Mouse (Mus musculus) CH12.LX (cell line): ENCODE results near the gene Nrn1. TPM values are rescaled to one million over a fixed set of nuclear protein-coding genes. Genes with fewer than 3 reads are reported as not detected.

Experiments used
- DNase-seq: peaks from one replicate; pipeline ENCODE4 v3.0.0-alpha.2; 2013; ENCODE audit errors: extremely low read depth
- H3K27ac ChIP-seq: 2 replicates; pipeline ENCODE4 v1.5.1; 2012; ENCODE audit warnings: low read depth, mild to moderate bottlenecking, control low read depth, moderate library complexity; ENCODE audit not compliant: insufficient read depth
- H3K27me3 ChIP-seq: replicated peaks from 2 replicates; pipeline ENCODE3; 2012; ENCODE audit warnings: inconsistent platforms
- H3K36me3 ChIP-seq, 2 experiments: replicated peaks in 1 of 2; 2 replicates each; pipeline versions ENCODE3 to v1.6.1; 2012; ENCODE audit warnings: inconsistent platforms in 1 of 2, low read length in 1 of 2, mild to moderate bottlenecking in 1 of 2, mixed read lengths in 1 of 2, moderate library complexity in 1 of 2; ENCODE audit not compliant: control insufficient read depth in 1 of 2, insufficient read depth in 1 of 2
- H3K4me1 ChIP-seq, 2 experiments: 2 replicates each; pipeline ENCODE4 v1.6.1; 2012; ENCODE audit warnings: inconsistent platforms in 1 of 2, moderate library complexity in 1 of 2; ENCODE audit not compliant: insufficient read depth in 2 of 2, control insufficient read depth in 1 of 2
- H3K4me2 ChIP-seq: 2 replicates; pipeline ENCODE4 v1.6.1; 2012; ENCODE audit warnings: low read depth, mild to moderate bottlenecking, control low read depth; ENCODE audit not compliant: poor library complexity, insufficient read depth, severe bottlenecking
- H3K4me3 ChIP-seq, 3 experiments: fragments of 150-350 bp in 1 of 3; sonication (generic) in 1 of 3; replicated peaks in 1 of 3; 2 replicates each; pipeline versions ENCODE3 to v1.5.1; 2011 to 2012; ENCODE audit warnings: low read depth in 2 of 3, low read length in 2 of 3, mild to moderate bottlenecking in 2 of 3, moderate library complexity in 2 of 3, control low read depth in 1 of 3, improper control_type of control experiment in 1 of 3, inconsistent platforms in 1 of 3, mixed read lengths in 1 of 3; ENCODE audit not compliant: poor library complexity in 1 of 3
- H3K79me2 ChIP-seq: replicated peaks from 2 replicates; pipeline ENCODE4 v1.6.1; 2012; ENCODE audit warnings: mild to moderate bottlenecking, moderate library complexity; ENCODE audit not compliant: control insufficient read depth, poor library complexity, insufficient read depth, severe bottlenecking; ENCODE audit errors: extremely low read depth
- H3K9ac ChIP-seq: 2 replicates; pipeline ENCODE4 v1.6.1; 2012; ENCODE audit warnings: low read depth, mild to moderate bottlenecking, control low read depth, moderate library complexity; ENCODE audit not compliant: insufficient read depth
- H3K9me3 ChIP-seq: replicated peaks from 2 replicates; pipeline ENCODE3; 2012; ENCODE audit warnings: low read length, inconsistent platforms, mixed read lengths
- CHD2 ChIP-seq: IDR thresholded peaks from 2 replicates; pipeline ENCODE4 v1.6.1; 2011; ENCODE audit warnings: low read length, improper control_type of control experiment
- E2F4 ChIP-seq: IDR thresholded peaks from 2 replicates; pipeline ENCODE4 v1.6.1; 2011; ENCODE audit warnings: low read depth, low read length, improper control_type of control experiment; ENCODE audit not compliant: insufficient replicate concordance
- ELF1 ChIP-seq: IDR thresholded peaks from 2 replicates; pipeline ENCODE4 v1.6.1; 2014; ENCODE audit warnings: low read depth, mild to moderate bottlenecking, inconsistent platforms, low read length, improper control_type of control experiment
- EP300 ChIP-seq: IDR thresholded peaks from 2 replicates; pipeline ENCODE4 v1.6.1; 2011; ENCODE audit warnings: low read length, improper control_type of control experiment
- ETS1 ChIP-seq: conservative IDR thresholded peaks from 2 replicates; pipeline ENCODE4 v1.6.1; 2012; ENCODE audit warnings: low read depth, mild to moderate bottlenecking, inconsistent platforms, low read length, improper control_type of control experiment, moderate library complexity
- GABPA ChIP-seq: IDR thresholded peaks from 2 replicates; pipeline ENCODE4 v1.6.1; 2012; ENCODE audit warnings: low read depth, low read length, improper control_type of control experiment, inconsistent platforms; ENCODE audit not compliant: insufficient replicate concordance
- JUND ChIP-seq: conservative IDR thresholded peaks from 2 replicates; pipeline ENCODE4 v1.6.1; 2011; ENCODE audit warnings: low read depth, low read length, improper control_type of control experiment
- MAFK ChIP-seq: IDR thresholded peaks from 2 replicates; pipeline ENCODE4 v1.6.1; 2011; ENCODE audit warnings: low read length, improper control_type of control experiment; ENCODE audit not compliant: insufficient replicate concordance
- MAZ ChIP-seq: IDR thresholded peaks from 2 replicates; pipeline ENCODE4 v1.6.1; 2012; ENCODE audit warnings: low read depth, mild to moderate bottlenecking, inconsistent platforms, low read length, improper control_type of control experiment, moderate library complexity
- MXI1 ChIP-seq: IDR thresholded peaks from 2 replicates; pipeline ENCODE4 v1.6.1; 2011; ENCODE audit warnings: mild to moderate bottlenecking, low read depth, low read length, improper control_type of control experiment
- MYC ChIP-seq: IDR thresholded peaks from 2 replicates; pipeline ENCODE4 v1.6.1; 2011; ENCODE audit warnings: low read depth, mild to moderate bottlenecking, improper control_type of control experiment, low read length
- NELFE ChIP-seq: IDR thresholded peaks from 2 replicates; pipeline ENCODE4 v1.6.1; 2011; ENCODE audit warnings: low read depth, low read length, improper control_type of control experiment
- NRF1 ChIP-seq: IDR thresholded peaks from 2 replicates; pipeline ENCODE4 v1.6.1; 2014; ENCODE audit warnings: low read depth, mild to moderate bottlenecking, inconsistent platforms, low read length, improper control_type of control experiment, moderate library complexity
- PAX5 ChIP-seq: IDR thresholded peaks from 2 replicates; pipeline ENCODE4 v1.6.1; 2012; ENCODE audit warnings: low read length, inconsistent platforms, mixed read lengths
- SIN3A ChIP-seq: IDR thresholded peaks from 2 replicates; pipeline ENCODE4 v1.6.1; 2012; ENCODE audit warnings: low read length, improper control_type of control experiment, inconsistent platforms
- TBP ChIP-seq: conservative IDR thresholded peaks from 2 replicates; pipeline ENCODE4 v1.6.1; 2011; ENCODE audit warnings: low read depth, low read length, improper control_type of control experiment
- TCF12 ChIP-seq: IDR thresholded peaks from 2 replicates; pipeline ENCODE4 v1.6.1; 2014; ENCODE audit warnings: low read depth, mild to moderate bottlenecking, inconsistent platforms, low read length, improper control_type of control experiment
- UBTF ChIP-seq: IDR thresholded peaks from 2 replicates; pipeline ENCODE4 v1.6.1; 2012; ENCODE audit warnings: low read depth, mild to moderate bottlenecking, inconsistent platforms, low read length, improper control_type of control experiment, moderate library complexity
- ZKSCAN1 ChIP-seq: IDR thresholded peaks from 2 replicates; pipeline ENCODE4 v1.6.1; 2012; ENCODE audit warnings: low read depth, inconsistent platforms, low read length, improper control_type of control experiment, borderline replicate concordance
- ZMIZ1 ChIP-seq: IDR thresholded peaks from 2 replicates; pipeline ENCODE4 v1.6.1; 2012; ENCODE audit warnings: low read depth, mild to moderate bottlenecking, inconsistent platforms, low read length, improper control_type of control experiment
- dilution Hi-C: fragments of 300-500 bp; cut with MboI; formaldehyde crosslinking; loops from 2 replicates; pipeline ENCODE4 v1.14.3; 2020; ENCODE audit warnings: low sequenced_read_pairs; ENCODE audit not compliant: extremely low pct_unique_long_range_greater_than_20kb, extremely low pct_ligation_motif_present
- in situ Hi-C: fragments of 300-500 bp; cut with MboI; formaldehyde crosslinking; loops from 3 replicates; pipeline ENCODE4 v1.14.3; 2019; ENCODE audit warnings: low sequenced_read_pairs, low pct_ligation_motif_present, low pct_unique_long_range_greater_than_20kb, mixed read lengths
- polyA plus RNA-seq: library from polyadenylated mRNA; unstranded; fragments of >175 nt; gene quantifications from 2 replicates; pipeline ENCODE4 v1.2.1, GENCODE M21; 2012; ENCODE audit warnings: low read depth; ENCODE audit not compliant: insufficient read length
- total RNA-seq, 2 experiments: library from RNA; depleted of rRNA; stranded (reverse); fragments of 300-350 nt in 1 of 2; fragments of >200 nt in 1 of 2; gene quantifications; 2 replicates each; pipeline ENCODE4 v1.2.3; 2012 to 2014

Gene Nrn1
- total and polyA plus RNA-seq, 3 experiments, result not detected

- no peaks in the 10 kb centered on the region for H3K79me2 ChIP-seq
- dilution Hi-C loops, result no loop called here
- no peaks in the 10 kb centered on the region for H3K4me1 ChIP-seq
- no peak overlapping the region for H3K9ac ChIP-seq
- H3K4me2 ChIP-seq, result no peak overlapping the region
- H3K36me3 ChIP-seq, result no peaks in the 10 kb centered on the region
- in situ Hi-C loops, result no loop called here
- no peaks in the 10 kb centered on the region for H3K27me3 ChIP-seq
- TF ChIP-seq ZKSCAN1, result no peak
- no peak for TF ChIP-seq NRF1
- no peak for TF ChIP-seq MAFK
- no peak for TF ChIP-seq EP300
- no peak for TF ChIP-seq JUND
- no peak overlapping the region for H3K4me3 ChIP-seq
- no peaks in the 10 kb centered on the region for H3K9me3 ChIP-seq
- no peak for DNase-seq
- no peak overlapping the region for H3K27ac ChIP-seq
Observed at GRCm38 (mm10) chr13:36717376-36717775, 17.6 kb downstream of the Nrn1 start.

GRCm38 (mm10) chr13:36716708-36717107, 18.2 kb downstream of the Nrn1 start:
- no peaks in the 10 kb centered on the region for H3K36me3 ChIP-seq
- no peak overlapping the region for H3K27ac ChIP-seq
- H3K79me2 ChIP-seq, result no peaks in the 10 kb centered on the region
- dilution Hi-C loops, result no loop called here
- no peak overlapping the region for H3K4me3 ChIP-seq
- in situ Hi-C loops, result no loop called here
- no peaks in the 10 kb centered on the region for H3K27me3 ChIP-seq
- TF ChIP-seq MXI1, result no peak
- no peak for TF ChIP-seq TCF12
- TF ChIP-seq ELF1, result no peak
- TF ChIP-seq NRF1, result no peak
- no peak for TF ChIP-seq ZMIZ1
- TF ChIP-seq GABPA, result no peak
- no peak for TF ChIP-seq E2F4
- no peak for TF ChIP-seq MYC
- TF ChIP-seq NELFE, result no peak
- no peak for TF ChIP-seq MAZ
- TF ChIP-seq EP300, result no peak
- no peak for TF ChIP-seq MAFK
- TF ChIP-seq UBTF, result no peak
- no peak for TF ChIP-seq PAX5
- TF ChIP-seq TBP, result no peak
- no peak for TF ChIP-seq SIN3A
- no peak for TF ChIP-seq ETS1
- no peak for TF ChIP-seq CHD2
- TF ChIP-seq, all 38 proteins: peak for 0
- Histone ChIP-seq H3K4me2 (no peak overlapping the region), H3K9ac (no peak overlapping the region), H3K9me3 (no peaks in the 10 kb centered on the region), H3K4me1 (no peaks in the 10 kb centered on the region)
- no peak for DNase-seq
